Mouse (Mus musculus) embryonic facial prominence, embryonic 15.5 days (tissue): ENCODE measurements around the gene Rps6ka5. TPM values are rescaled to one million over a fixed set of nuclear protein-coding genes. Genes with fewer than 3 reads are reported as not detected.

Source experiments
- ATAC-seq: fragments of 200-750 bp; cut with Nextera tagmentation; 2 replicates; pipeline ENCODE4 v1.8.0; 2017; ENCODE audit warnings: low read depth, moderate TSS enrichment; ENCODE audit not compliant: insufficient number of reproducible peaks, low FRiP score, low TSS enrichment
- H3K27ac ChIP-seq: fragments of 300-500 bp; sonication (generic); replicated peaks from 2 replicates; pipeline ENCODE4 v1.5.1; 2015; ENCODE audit warnings: mild to moderate bottlenecking, inconsistent platforms
- H3K27me3 ChIP-seq: fragments of 300-500 bp; sonication (generic); 2 replicates; pipeline ENCODE4 v1.6.1; 2015; ENCODE audit warnings: inconsistent platforms
- H3K36me3 ChIP-seq: fragments of 300-500 bp; sonication (generic); 2 replicates; pipeline ENCODE4 v1.6.1; 2015; ENCODE audit warnings: mild to moderate bottlenecking, inconsistent platforms
- H3K4me1 ChIP-seq: fragments of 300-500 bp; sonication (generic); 2 replicates; pipeline ENCODE4 v1.6.1; 2015; ENCODE audit warnings: inconsistent platforms
- H3K4me2 ChIP-seq: fragments of 300-500 bp; sonication (generic); replicated peaks from 2 replicates; pipeline ENCODE4 v1.6.1; 2015; ENCODE audit warnings: mild to moderate bottlenecking, inconsistent platforms
- H3K4me3 ChIP-seq: fragments of 300-500 bp; sonication (generic); replicated peaks from 2 replicates; pipeline ENCODE4 v1.5.1; 2015; ENCODE audit warnings: mild to moderate bottlenecking, inconsistent platforms
- H3K9ac ChIP-seq: fragments of 300-500 bp; sonication (generic); 2 replicates; pipeline ENCODE4 v1.6.1; 2015; ENCODE audit warnings: inconsistent platforms
- H3K9me3 ChIP-seq: fragments of 300-500 bp; sonication (generic); replicated peaks from 2 replicates; pipeline ENCODE4 v1.6.1; 2016; ENCODE audit warnings: inconsistent platforms
- WGBS: fragments of 180-500 bp; shearing (Covaris S2); methylation state at CpG from one replicate; pipeline ENCODE4 v1.1.7; 2015; 5-methylcytosine and 5-hydroxymethylcytosine counted together
- polyA plus RNA-seq: library from polyadenylated mRNA; unstranded; fragments of >200 nt; fragmentation: Nextera tagmentation; extraction: Ambion mirVana; gene quantifications from 2 replicates; pipeline ENCODE4 v1.2.1, GENCODE M21; 2015

Gene Rps6ka5
- polyA plus RNA-seq, 1 experiment from 2014 or later = 4.5 TPM

- H3K4me3 ChIP-seq = no peak overlapping the region
- no peaks in the 10 kb centered on the region for H3K27me3 ChIP-seq
- no peaks in the 10 kb centered on the region for H3K36me3 ChIP-seq
- no peaks in the 10 kb centered on the region for H3K9me3 ChIP-seq
- no peak overlapping the region for H3K4me2 ChIP-seq
- H3K9ac ChIP-seq = no peak overlapping the region
- H3K4me1 ChIP-seq = no peaks in the 10 kb centered on the region
- H3K27ac ChIP-seq = no peak overlapping the region
- ATAC-seq = no peak
- 83% methylated on average over 6 of the region's 6 CpGs for WGBS
Observed at GRCm38 (mm10) chr12:100542494-100542893, 184.3 kb downstream of the Rps6ka5 start.

- Histone ChIP-seq H3K4me2 (no peak overlapping the region), H3K27ac (no peak overlapping the region), H3K9ac (no peak overlapping the region), H3K4me1 (no peaks in the 10 kb centered on the region), H3K27me3 (no peaks in the 10 kb centered on the region), H3K36me3 (no peaks in the 10 kb centered on the region), H3K4me3 (no peak overlapping the region), H3K9me3 (no peaks in the 10 kb centered on the region)
- ATAC-seq = no peak
- WGBS = 39% methylated on average over 3 of the region's 3 CpGs
Observed at GRCm38 (mm10) chr12:100542076-100542475, 184.7 kb downstream of the Rps6ka5 start.

GRCm38 (mm10) chr12:100539158-100539714 lies 187.5 kb downstream of the Rps6ka5 start:
- H3K27me3 ChIP-seq = no peaks in the 10 kb centered on the region
- H3K9ac ChIP-seq = no peak overlapping the region
- H3K9me3 ChIP-seq = no peaks in the 10 kb centered on the region
- ATAC-seq = no peak
- H3K4me1 ChIP-seq = no peaks in the 10 kb centered on the region
- no peaks in the 10 kb centered on the region for H3K36me3 ChIP-seq
- H3K4me3 ChIP-seq = no peak overlapping the region
- no peak overlapping the region for H3K27ac ChIP-seq
- H3K4me2 ChIP-seq = no peak overlapping the region
- WGBS = 40% methylated on average over 9 of the region's 9 CpGs

- ATAC-seq = no peak
- Histone ChIP-seq H3K36me3 (no peaks in the 10 kb centered on the region), H3K9ac (no peak overlapping the region), H3K9me3 (no peaks in the 10 kb centered on the region), H3K27me3 (no peaks in the 10 kb centered on the region), H3K4me2 (no peak overlapping the region), H3K4me1 (no peaks in the 10 kb centered on the region), H3K27ac (no peak overlapping the region), H3K4me3 (no peak overlapping the region)
- WGBS = 62% methylated on average over 7 of the region's 7 CpGs
Observed at GRCm38 (mm10) chr12:100538445-100539157, 188.2 kb downstream of the Rps6ka5 start.

GRCm38 (mm10) chr12:100537091-100537490 lies 189.7 kb downstream of the Rps6ka5 start:
- Histone ChIP-seq H3K27me3 (no peaks in the 10 kb centered on the region), H3K4me3 (no peak overlapping the region), H3K4me1 (no peaks in the 10 kb centered on the region), H3K9ac (no peak overlapping the region), H3K4me2 (no peak overlapping the region), H3K27ac (no peak overlapping the region), H3K9me3 (no peaks in the 10 kb centered on the region), H3K36me3 (no peaks in the 10 kb centered on the region)
- no peak for ATAC-seq
- 66% methylated on average over 11 of the region's 11 CpGs for WGBS

- Histone ChIP-seq H3K27me3 (no peaks in the 10 kb centered on the region), H3K9me3 (no peaks in the 10 kb centered on the region), H3K4me3 (no peak overlapping the region)
Observed at GRCm38 (mm10) chr12:100535028-100535427, 191.8 kb downstream of the Rps6ka5 start.

GRCm38 (mm10) chr12:100534028-100534427 lies 192.8 kb downstream of the Rps6ka5 start:
- H3K4me1 ChIP-seq = peaks cover 1% of the 10 kb centered on the region; the same call in 1 of the 2 replicates
- 0 out of 2 replicates have a peak overlapping the region, but pooled peaks have one; percentile 22 for H3K27ac ChIP-seq
- 52% methylated on average over 3 of the region's 3 CpGs for WGBS
- H3K36me3 ChIP-seq = no peaks in the 10 kb centered on the region
- H3K27me3 ChIP-seq = no peaks in the 10 kb centered on the region
- no peak overlapping the region for H3K4me2 ChIP-seq
- H3K9me3 ChIP-seq = no peaks in the 10 kb centered on the region
- no peak overlapping the region for H3K9ac ChIP-seq
- no peak overlapping the region for H3K4me3 ChIP-seq
- ATAC-seq = no peak

More at GRCm38 (mm10) chr12:100535028-100535427, 191.8 kb downstream of the Rps6ka5 start:
- Histone ChIP-seq H3K4me1 (no peaks in the 10 kb centered on the region), H3K27ac (no peak overlapping the region), H3K9ac (no peak overlapping the region), H3K4me2 (no peak overlapping the region), H3K36me3 (no peaks in the 10 kb centered on the region)
- no peak for ATAC-seq
- 73% methylated on average over 12 of the region's 12 CpGs for WGBS

GRCm38 (mm10) chr12:100533209-100533608 lies 193.6 kb downstream of the Rps6ka5 start:
- H3K4me3 ChIP-seq = no peak overlapping the region
- WGBS = 71% methylated on average over 4 of the region's 4 CpGs
- peaks cover 5% of the 10 kb centered on the region; the same call in 1 of the 2 replicates for H3K4me1 ChIP-seq
- H3K9me3 ChIP-seq = no peaks in the 10 kb centered on the region
- H3K36me3 ChIP-seq = no peaks in the 10 kb centered on the region
- H3K9ac ChIP-seq = no peak overlapping the region
- H3K27ac ChIP-seq = no peak overlapping the region
- no peak overlapping the region for H3K4me2 ChIP-seq
- ATAC-seq = no peak
- no peaks in the 10 kb centered on the region for H3K27me3 ChIP-seq

- Histone ChIP-seq H3K4me2 (no peak overlapping the region), H3K36me3 (no peaks in the 10 kb centered on the region), H3K27ac (no peak overlapping the region), H3K27me3 (no peaks in the 10 kb centered on the region), H3K9ac (no peak overlapping the region), H3K4me3 (no peak overlapping the region), H3K4me1 (peaks cover 12% of the 10 kb centered on the region), H3K9me3 (no peaks in the 10 kb centered on the region)
- 73% methylated on average over 1 of the region's 1 CpGs for WGBS
- ATAC-seq = no peak
Observed at GRCm38 (mm10) chr12:100531740-100532139, 195.0 kb downstream of the Rps6ka5 start.

- WGBS = 77% methylated on average over 5 of the region's 5 CpGs
- peaks cover 12% of the 10 kb centered on the region for H3K4me1 ChIP-seq
- no peak overlapping the region for H3K4me2 ChIP-seq
- no peak overlapping the region for H3K4me3 ChIP-seq
- H3K36me3 ChIP-seq = no peaks in the 10 kb centered on the region
- H3K27me3 ChIP-seq = no peaks in the 10 kb centered on the region
- no peak for ATAC-seq
- no peak overlapping the region for H3K27ac ChIP-seq
- H3K9me3 ChIP-seq = no peaks in the 10 kb centered on the region
- H3K9ac ChIP-seq = no peak overlapping the region
Observed at GRCm38 (mm10) chr12:100530871-100531270, 195.9 kb downstream of the Rps6ka5 start.

- no peak for ATAC-seq
- Histone ChIP-seq H3K27ac (no peak overlapping the region), H3K9ac (no peak overlapping the region), H3K9me3 (no peaks in the 10 kb centered on the region), H3K36me3 (no peaks in the 10 kb centered on the region), H3K4me1 (peaks cover 12% of the 10 kb centered on the region), H3K4me3 (no peak overlapping the region), H3K4me2 (no peak overlapping the region), H3K27me3 (no peaks in the 10 kb centered on the region)
- WGBS = 65% methylated on average over 5 of the region's 5 CpGs
Observed at GRCm38 (mm10) chr12:100529651-100530050, 197.1 kb downstream of the Rps6ka5 start.

GRCm38 (mm10) chr12:100529172-100529571 lies 197.6 kb downstream of the Rps6ka5 start:
- Histone ChIP-seq H3K27me3 (no peaks in the 10 kb centered on the region), H3K4me3 (no peak overlapping the region), H3K27ac (no peak overlapping the region), H3K9ac (no peak overlapping the region), H3K36me3 (no peaks in the 10 kb centered on the region), H3K4me1 (peaks cover 12% of the 10 kb centered on the region), H3K4me2 (no peak overlapping the region), H3K9me3 (no peaks in the 10 kb centered on the region)
- 19% methylated on average over 8 of the region's 8 CpGs for WGBS
- ATAC-seq = no peak
